7 mouse cellular contexts compared by ENCODE assay signal in genomic region chr2:155082121-155082803, GRCm38 (mm10). TPM values are rescaled to one million over a fixed set of nuclear protein-coding genes. Genes with fewer than 3 reads are reported as not detected.
DNase-seq lines count a peak whose midpoint lies in the region; TF ChIP-seq lines count a peak whose summit lies in the region.

No protein-coding gene starts in this region.

- peaks cover 54% of the 10 kb centered on the region for H3K4me1 ChIP-seq in E14TG2a.4 (replicated peaks; ENCODE audit: low read depth, low read length)

- TF ChIP-seq CTCF in E14TG2a.4 (conservative IDR thresholded peaks at IDR 0.05; ENCODE audit: low read length): peak; percentile 52

- DNase-seq in adrenal gland, adult (ENCODE audit: inconsistent age in 2 of 2, low spot score in 1 of 2): peak; percentile 77 to 90
- DNase-seq in embryo, embryonic 9.5 days (ENCODE audit: extremely low spot score): peak; percentile 50
- peak; percentile 59 to 73 for DNase-seq in heart, postnatal 36 days
- peak; percentile 46 to 54 for DNase-seq in layer of hippocampus, postnatal 14 days (ENCODE audit: low spot score in 2 of 2)
- DNase-seq in lung, postnatal 25 days (ENCODE audit: low spot score): peak; percentile 70
- peak; percentile 17 to 20 for DNase-seq in right cerebral cortex, postnatal 36 days (ENCODE audit: low spot score in 2 of 2)

- no peaks in the 10 kb centered on the region for H3K36me3 ChIP-seq in E14TG2a.4 (ENCODE audit: insufficient read depth, low read length)

- no peak overlapping the region for H3K4me3 ChIP-seq in E14TG2a.4 (replicated peaks; ENCODE audit: low read length)

- intact Hi-C loops in heart, postnatal 36 days (cut with DNase I): loop anchor here (1.0 to 5.0 kb wide), 3 partner anchors 90 to 305 kb away; no protein-coding TSS in a partner anchor

- H3K27me3 ChIP-seq in E14TG2a.4 (ENCODE audit: insufficient read depth, low read length): no peaks in the 10 kb centered on the region

- no peaks in the 10 kb centered on the region for H3K9me3 ChIP-seq in E14TG2a.4 (ENCODE audit: low read length)

RNA-seq across cellular contexts. Expression of gene Ahcy, which starts 8.0 kb away (rescaled TPM):
- 10 to 100 TPM; 10.8 to 14.5 TPM for total RNA-seq in heart, postnatal 36 days (2021)
- total RNA-seq in layer of hippocampus, postnatal 14 days (2021): 10 to 100 TPM; 12.2 to 13.0 TPM

RNA-seq across cellular contexts. Expression of gene Itch, which starts 51.0 kb away (rescaled TPM):
- 10 to 100 TPM; 27.5 to 28.5 TPM for total RNA-seq in heart, postnatal 36 days (2021)
- 10 to 100 TPM; 44.8 to 45.6 TPM for total RNA-seq in layer of hippocampus, postnatal 14 days (2021)

Comparison
In these comparisons a context has a peak if more than half of its experiments do, and no peak if none do; other contexts are left out.
1. DNase-seq: peak in every context shown above with its lines; median percentile 84 in adrenal gland, adult; 70 in lung, postnatal 25 days; 66 in heart, postnatal 36 days; 50 in embryo, embryonic 9.5 days; 50 in layer of hippocampus, postnatal 14 days; 18 in right cerebral cortex, postnatal 36 days.